Mouse (Mus musculus) stomach, postnatal 0 days (tissue): ENCODE measurements around the gene Ncf1.

ENCODE experiments used
- CTCF ChIP-seq: IDR thresholded peaks from 2 replicates; pipeline ENCODE4 v1.5.1; 2016; ENCODE audit warnings: antibody characterized with exemption, low read depth, mild to moderate bottlenecking, moderate library complexity
- EP300 ChIP-seq: optimal IDR thresholded peaks from 2 replicates; pipeline ENCODE3; 2016; ENCODE audit warnings: antibody characterized with exemption

DNA sequence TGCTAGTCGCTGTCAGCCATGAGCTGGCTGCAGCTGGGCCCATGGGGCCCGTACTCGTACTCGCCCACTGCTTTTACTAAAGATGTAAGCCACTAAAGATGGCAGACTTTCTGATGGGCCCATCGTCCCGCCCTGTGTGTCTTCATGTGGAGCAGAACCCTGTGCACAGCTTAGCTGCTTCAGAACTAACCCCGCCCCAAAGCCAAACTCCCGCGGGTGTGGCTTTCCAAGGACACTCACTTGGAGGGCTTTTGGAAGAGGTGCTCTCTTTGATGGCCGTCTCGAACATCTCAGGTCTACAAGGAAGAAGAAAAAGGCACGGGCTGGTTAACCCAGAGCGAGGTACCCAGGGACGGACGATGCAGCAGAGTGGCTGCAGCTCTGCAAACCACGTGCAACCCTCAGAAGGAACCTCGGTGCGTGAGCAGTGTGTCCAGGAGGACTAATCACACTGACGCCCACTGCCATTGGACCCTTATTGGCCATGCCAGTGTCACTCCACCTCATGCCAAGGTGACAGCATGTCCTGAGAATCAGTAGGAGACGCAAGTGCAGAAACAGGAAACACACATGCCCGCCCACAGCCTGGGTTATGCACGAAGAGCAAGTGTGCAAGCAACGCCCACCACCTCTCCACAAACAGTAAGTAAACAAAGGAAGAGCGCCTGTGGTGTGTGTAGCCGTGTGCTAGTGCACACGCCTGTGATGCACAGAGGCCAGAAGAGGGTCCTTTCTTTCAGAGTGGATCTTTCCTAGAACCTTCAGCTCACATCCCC, 14.4 kb upstream of the Ncf1 start:
- TF ChIP-seq CTCF, result no peak
- TF ChIP-seq EP300, result no peak
